Mouse (Mus musculus) E14TG2a.4 (cell line): Measurements from ENCODE around the gene Lama5.

Source experiments
- CTCF ChIP-seq: conservative IDR thresholded peaks from 2 replicates; pipeline ENCODE4 v1.5.1; 2014; ENCODE audit warnings: low read length
- NANOG ChIP-seq: IDR thresholded peaks from 2 replicates; pipeline ENCODE4 v1.6.1; 2014; ENCODE audit warnings: borderline replicate concordance, low read length, mixed read lengths
- POU5F1 ChIP-seq: IDR thresholded peaks from 2 replicates; pipeline ENCODE4 v1.6.1; 2014; ENCODE audit warnings: low read length, borderline replicate concordance

DNA sequence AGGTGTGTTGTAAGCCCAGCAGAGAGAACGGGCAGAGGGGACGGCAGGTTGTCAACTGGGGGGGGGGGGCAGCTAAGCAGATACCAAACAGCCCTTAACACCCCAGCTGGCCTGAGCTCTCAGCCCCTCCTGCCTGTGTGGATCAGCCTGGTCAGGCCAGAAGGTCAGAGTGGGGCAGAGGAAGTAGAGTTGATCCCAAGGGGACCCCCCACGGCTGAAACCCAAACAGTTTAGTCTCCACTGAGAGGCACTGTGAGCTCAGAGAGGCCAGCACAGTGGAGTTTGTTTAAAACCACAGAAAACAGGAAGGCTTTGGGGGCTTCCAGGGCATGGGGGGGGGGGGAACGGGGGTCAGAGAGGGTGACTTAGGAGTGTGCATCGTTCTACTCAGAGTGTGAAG lies 8.7 kb downstream of the Lama5 start:
- no peak for TF ChIP-seq CTCF
- TF ChIP-seq NANOG = no peak
- no peak for TF ChIP-seq POU5F1
